Mouse (Mus musculus) brain, embryonic 14.5 days (tissue): ENCODE measurements around the gene Mfng.

ENCODE experiments used
- CTCF ChIP-seq: fragments of 200-500 bp; IDR thresholded peaks from 2 replicates; pipeline ENCODE4 v1.5.1; 2012; ENCODE audit warnings: inconsistent platforms, mild to moderate bottlenecking, moderate library complexity, borderline replicate concordance; ENCODE audit not compliant: insufficient read depth, insufficient read length; ENCODE audit errors: extremely low read depth
- POLR2A ChIP-seq: fragments of 200-500 bp; IDR thresholded peaks from 2 replicates; pipeline ENCODE4 v1.6.1; 2012; ENCODE audit warnings: mild to moderate bottlenecking, inconsistent platforms, borderline replicate concordance; ENCODE audit not compliant: poor library complexity, insufficient read depth, insufficient read length, severe bottlenecking; ENCODE audit errors: extremely low read depth

GRCm38 (mm10) chr15:78773290-78773729, at the start of gene Mfng:
- no peak for TF ChIP-seq CTCF
- peak; percentile 67; the same call in 1 of the 2 replicates for TF ChIP-seq POLR2A
